Mouse (Mus musculus) adrenal gland, postnatal 4 days (tissue): ENCODE measurements around the gene Slpi. TPM values are rescaled to one million over a fixed set of nuclear protein-coding genes. Genes with fewer than 3 reads are reported as not detected.

Experiments
- DNase-seq, 2 experiments: peaks; one replicate each; pipeline ENCODE4 v3.0.0; 2021 to 2022; ENCODE audit warnings: low spot score in 2 of 2, mixed read lengths in 2 of 2
- long read RNA-seq, 2 experiments: library from polyadenylated mRNA; stranded (forward); transcript quantifications; one replicate each; pipeline ENCODE4 v2.0.0; 2021
- total RNA-seq, 2 experiments: library from RNA; stranded (reverse); gene quantifications; 2 replicates each; pipeline ENCODE4 v1.2.3; 2021

Gene Slpi
- total RNA-seq = 1 to 10 TPM; 7.8 to 9.0 TPM
- long read RNA-seq, experiment 1, transcript Slpi-201 (4 exons, 876 nt) = major isoform, 5 of 6 reads
- long read RNA-seq, experiment 1, partial matches to known transcripts = 0 of 6 reads
- long read RNA-seq, experiment 1, other reads (novel, unspliced or antisense) = 1 of 6 reads
- long read RNA-seq, experiment 2, partial matches to known transcripts = 0 of 4 reads
- long read RNA-seq, experiment 2, other reads (novel, unspliced or antisense) = 0 of 4 reads

DNA sequence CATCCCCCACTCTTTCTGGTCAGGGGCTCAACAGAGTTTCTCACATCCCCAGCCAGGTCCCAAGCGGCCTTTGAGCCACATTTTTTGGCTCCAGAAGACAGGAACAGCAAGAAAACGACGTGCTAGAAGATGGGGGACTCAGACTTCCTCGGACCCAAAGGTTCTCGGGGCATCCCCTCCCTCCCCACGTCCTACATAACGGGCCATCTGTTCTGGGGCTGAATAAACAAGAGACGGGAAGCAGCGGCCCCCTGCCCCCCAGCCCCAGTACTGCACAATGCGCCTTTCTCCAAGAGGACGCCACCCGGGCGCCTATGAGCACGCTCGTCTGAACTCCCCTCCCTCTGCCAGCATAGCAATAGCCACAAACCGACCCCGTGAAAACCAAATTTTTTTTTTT lies at the start of gene Slpi:
Gene Slpi (minus strand): TSS at position 76 of the 400 bp plus-strand sequence.
- DNase-seq = no peak

DNA sequence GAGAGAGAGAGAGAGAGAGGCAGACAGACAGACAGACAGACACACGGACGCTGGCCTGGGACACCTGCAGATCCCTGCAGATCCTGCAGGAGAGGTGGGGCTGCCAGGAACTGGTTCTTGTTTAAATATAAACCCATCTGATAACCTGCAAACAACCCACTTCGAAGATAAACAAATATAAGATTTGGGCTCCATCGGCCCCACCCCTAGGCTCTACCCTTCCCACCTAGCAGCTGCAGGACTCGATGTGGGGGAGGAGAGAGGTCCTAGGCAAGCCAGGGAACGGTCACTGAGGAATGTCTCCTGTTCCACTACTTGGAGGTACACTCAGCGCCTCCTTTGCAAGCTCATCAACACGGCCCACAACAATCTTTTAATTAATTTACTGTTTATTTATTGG lies 49.4 kb upstream of the Slpi start:
- DNase-seq = no peak

GRCm38 (mm10) chr2:164437710-164438109 lies 48.8 kb upstream of the Slpi start:
- no peak for DNase-seq

DNA sequence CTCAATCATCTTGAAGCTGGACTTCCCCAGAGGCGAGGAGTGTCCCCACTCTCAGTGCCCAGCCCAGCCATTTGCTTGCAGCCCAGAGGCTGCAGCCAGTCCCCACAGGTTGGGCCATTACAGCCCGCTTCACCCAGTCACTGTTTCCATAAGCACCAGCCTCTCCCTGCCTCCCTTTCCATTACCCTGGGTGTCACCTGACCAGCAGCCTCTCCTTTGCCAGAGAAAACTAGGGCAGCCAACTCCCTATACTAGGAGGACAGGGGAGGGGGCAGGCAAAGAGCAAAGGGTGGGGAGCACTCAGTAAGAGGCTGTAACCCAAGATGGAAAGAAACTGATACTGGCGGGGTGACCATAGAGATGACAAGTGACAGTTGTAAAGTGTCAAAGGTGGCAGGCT lies 48.1 kb upstream of the Slpi start:
- DNase-seq = no peak

- DNase-seq = no peak
These were observed 47.5 kb upstream of the Slpi start for GRCm38 (mm10) chr2:164436215-164436913.

GRCm38 (mm10) chr2:164435216-164436090 lies 46.6 kb upstream of the Slpi start:
- no peak for DNase-seq

DNA sequence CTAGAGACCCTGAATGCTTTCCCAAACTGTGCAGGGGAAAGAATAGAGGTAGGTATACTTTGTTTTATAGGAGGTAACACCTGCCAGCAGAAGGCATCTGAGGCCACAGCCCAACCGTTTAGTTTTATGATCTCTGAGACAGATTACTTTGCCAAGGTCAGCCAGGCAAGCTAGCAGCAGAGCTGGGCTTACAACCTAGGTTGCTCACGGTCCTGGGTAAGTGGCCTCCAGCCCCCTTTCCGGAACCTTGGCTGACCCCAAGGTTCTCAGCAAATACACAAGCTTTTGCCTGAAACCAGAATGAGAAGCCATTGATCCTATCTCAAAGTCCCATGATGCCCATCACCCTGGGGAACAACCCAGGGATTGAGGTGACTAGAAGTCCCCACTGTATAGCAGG lies 45.8 kb upstream of the Slpi start:
- no peak for DNase-seq

DNA sequence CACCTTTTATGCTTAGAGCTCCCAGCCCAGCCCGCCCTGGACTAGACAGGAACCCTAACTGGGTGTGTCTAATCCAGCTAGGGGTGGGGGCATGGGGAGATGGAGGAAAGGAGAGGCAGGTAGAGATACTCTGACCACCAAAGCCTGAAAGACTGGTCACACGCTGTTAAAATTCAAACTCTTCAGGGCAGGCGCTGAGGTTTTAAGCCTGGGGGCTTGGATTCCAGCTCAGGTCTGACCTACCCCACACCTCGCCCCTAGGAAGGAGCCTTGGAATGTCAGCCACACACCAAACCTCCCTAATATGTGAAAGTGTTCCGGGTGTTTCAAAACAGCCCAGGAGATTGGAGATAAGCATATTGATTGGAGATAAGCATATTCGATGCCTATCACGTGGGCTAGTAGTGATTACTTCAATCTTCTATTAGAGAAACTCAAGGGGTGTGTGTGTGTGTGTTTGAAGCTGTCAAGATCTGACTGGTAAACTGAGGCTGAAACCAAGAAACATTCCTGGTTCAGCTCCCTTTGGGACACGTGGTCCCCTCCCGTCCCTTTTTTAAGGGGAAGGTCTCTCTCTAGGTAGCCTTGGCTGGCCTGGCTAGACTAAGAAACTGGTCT lies 44.5 kb upstream of the Slpi start:
- no peak for DNase-seq

- DNase-seq = no peak
These were observed 43.8 kb upstream of the Slpi start for GRCm38 (mm10) chr2:164432541-164433191.

- DNase-seq = no peak
These were observed 43.0 kb upstream of the Slpi start for GRCm38 (mm10) chr2:164431676-164432465.

DNA sequence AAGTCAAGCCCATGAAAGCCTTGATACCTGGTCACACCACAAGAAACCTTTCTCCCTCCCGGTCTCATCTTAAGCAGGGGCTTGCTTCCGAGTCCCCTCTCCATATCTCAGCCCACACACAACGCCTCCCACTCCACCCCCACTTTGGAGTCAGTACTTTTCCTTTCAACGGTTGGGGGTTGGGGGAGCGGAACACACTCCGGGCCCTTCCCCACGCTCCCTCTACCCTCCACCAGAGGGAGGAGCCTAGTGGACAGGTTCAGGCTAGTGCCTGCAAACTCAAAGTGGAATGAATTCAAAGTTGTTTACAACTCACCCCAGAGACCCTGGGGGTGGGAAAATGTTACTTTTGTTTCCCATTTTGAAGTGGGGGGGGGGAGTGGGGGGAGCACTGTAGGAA lies 41.8 kb upstream of the Slpi start:
- DNase-seq = no peak

DNA sequence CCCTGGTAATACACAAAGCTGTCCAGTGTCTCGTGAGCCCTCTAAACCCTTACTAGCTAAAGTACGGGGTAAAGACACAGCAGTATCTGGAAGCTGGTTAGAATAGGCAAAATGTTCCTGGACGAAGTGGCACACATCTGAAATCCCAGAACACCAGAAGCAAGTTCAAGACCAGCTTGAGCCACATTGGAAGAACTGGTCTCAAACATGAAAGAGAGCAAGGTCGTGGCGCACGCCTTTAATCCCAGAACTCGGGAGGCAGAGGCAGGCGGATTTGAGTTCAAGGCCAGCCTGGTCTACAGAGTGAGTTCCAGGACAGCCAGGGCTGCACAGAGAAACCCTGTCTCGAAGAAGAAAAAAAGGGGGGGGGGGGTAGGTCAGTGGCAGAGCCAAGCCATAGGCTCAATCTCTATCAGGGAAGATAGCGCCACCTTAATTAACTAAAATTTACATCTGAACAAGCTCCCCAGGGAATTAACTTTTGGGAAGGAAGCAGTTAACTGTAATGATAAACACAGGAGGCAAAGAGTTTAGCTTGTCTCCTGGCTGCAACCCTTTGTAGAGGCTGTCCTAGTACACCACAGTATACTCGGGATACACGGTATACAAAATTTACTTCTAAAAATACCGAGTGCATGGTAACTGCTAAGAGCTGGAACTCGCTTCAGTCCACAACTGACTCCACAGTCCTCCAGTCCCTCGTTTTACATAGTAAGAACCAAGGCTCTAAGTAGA lies 41.2 kb upstream of the Slpi start:
- DNase-seq = no peak

- DNase-seq = no peak
These were observed 39.6 kb upstream of the Slpi start for GRCm38 (mm10) chr2:164428451-164428850.

GRCm38 (mm10) chr2:164426952-164427351 lies 38.1 kb upstream of the Slpi start:
- no peak for DNase-seq

- DNase-seq = no peak
These were observed 37.2 kb upstream of the Slpi start for GRCm38 (mm10) chr2:164426121-164426520.

DNA sequence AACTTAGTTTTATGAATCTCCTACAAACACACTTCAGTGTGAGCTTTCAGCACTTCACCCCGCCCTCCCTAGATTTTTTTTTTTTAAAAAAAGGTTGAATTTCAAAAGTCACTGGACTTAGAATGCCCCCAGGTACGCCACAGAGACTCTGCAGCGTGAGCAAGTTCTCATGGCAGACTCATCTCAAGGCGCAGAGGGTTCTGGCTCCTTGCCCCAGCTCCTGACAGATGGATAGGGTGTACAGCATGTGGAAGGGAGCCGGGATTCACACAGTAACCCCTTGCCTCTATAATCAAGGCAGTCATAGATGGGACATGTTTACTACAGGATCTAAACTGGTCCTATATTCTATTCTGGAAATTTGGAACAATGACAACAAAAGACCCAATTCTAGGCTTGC lies 36.5 kb upstream of the Slpi start:
- DNase-seq = no peak

DNA sequence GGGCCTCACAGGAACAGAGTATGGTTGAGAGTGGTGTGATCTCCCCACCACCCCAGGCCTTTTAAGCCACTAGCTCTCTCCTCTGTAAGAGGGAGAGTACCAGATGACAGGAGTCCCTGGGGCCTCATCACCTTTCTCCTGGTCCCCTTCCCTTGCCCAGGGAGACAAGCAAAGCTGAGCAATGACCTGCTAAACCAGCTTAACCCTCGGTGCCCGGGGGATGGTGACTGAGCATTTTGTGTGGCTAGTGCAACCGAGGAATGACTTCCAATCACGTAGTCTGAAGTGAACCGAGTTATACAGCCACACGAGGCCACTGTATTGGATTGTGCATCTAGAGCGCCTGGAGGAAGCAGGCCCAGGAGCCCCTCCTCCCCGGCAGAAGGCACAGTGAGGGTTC lies 35.5 kb upstream of the Slpi start:
- DNase-seq = no peak

DNA sequence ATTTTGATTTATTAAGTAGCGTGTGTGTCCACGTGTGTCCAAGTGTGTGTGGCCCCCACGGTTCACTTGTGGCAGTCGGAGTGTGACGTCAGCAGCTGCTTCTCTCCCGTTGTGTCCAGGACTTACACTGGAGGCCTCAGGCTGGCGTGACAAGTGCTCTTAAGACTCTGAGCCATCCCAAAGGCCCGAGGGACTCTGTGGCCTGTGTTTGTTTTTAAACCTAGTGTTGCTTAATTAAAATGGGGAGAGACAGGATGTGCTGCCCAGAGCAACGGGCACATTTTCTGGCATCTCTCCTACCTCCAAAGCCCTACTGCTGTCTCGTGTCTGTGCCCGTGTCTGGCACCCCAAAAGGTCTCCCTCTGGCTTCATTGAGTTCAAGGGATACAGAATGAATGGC lies 34.6 kb upstream of the Slpi start:
- DNase-seq = no peak

- no peak for DNase-seq
These were observed 33.9 kb upstream of the Slpi start for GRCm38 (mm10) chr2:164422675-164423393.
